Mouse (Mus musculus) liver, adult 2 months (tissue): ENCODE data around the gene Ugt1a10.

Experiments
- CTCF ChIP-seq: fragments of 200-500 bp; IDR thresholded peaks from 2 replicates; pipeline ENCODE4 v1.5.1; 2011; ENCODE audit warnings: low read depth, low read length, control low read depth
- POLR2A ChIP-seq: fragments of 200-500 bp; IDR thresholded peaks from 2 replicates; pipeline ENCODE4 v1.6.1; 2011; ENCODE audit warnings: low read length, control low read depth; ENCODE audit not compliant: insufficient read depth; ENCODE audit errors: extremely low read depth

DNA sequence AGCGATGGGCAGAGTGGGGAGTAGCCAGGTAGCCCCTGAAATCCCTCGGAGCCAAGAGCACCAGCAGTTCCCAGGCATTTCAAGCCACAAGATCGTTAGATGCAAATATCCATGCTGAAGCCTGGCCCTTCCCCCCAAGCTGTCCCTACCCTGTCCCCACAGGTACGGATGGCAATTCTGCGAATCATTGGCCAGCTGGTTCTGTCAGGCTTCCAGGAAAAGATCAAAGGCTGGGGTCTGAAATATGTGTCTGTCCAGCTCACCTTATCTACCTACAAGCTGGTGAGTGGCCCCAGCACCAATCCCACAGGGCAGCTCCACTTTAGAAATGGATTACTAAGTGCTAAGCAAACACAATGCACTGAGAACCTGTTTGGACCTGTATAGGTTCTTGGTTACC is 182.1 kb downstream of the Ugt1a10 start:
- TF ChIP-seq CTCF (no peak), POLR2A (no peak)
